Mouse (Mus musculus) intestine, embryonic 16.5 days (tissue): ENCODE measurements around the gene Samd13. TPM values are rescaled to one million over a fixed set of nuclear protein-coding genes. Genes with fewer than 3 reads are reported as not detected.

Experiments
- ATAC-seq: fragments of 200-750 bp; cut with Nextera tagmentation; 2 replicates; pipeline ENCODE4 v1.8.0; 2017; ENCODE audit warnings: moderate TSS enrichment, moderate library complexity
- H3K27ac ChIP-seq: fragments of 300-500 bp; sonication (generic); 2 replicates; pipeline ENCODE4 v1.5.1; 2014; ENCODE audit warnings: mild to moderate bottlenecking, low read length
- H3K27me3 ChIP-seq: fragments of 300-500 bp; sonication (generic); replicated peaks from 2 replicates; pipeline ENCODE4 v1.6.1; 2014; ENCODE audit warnings: low read length, control low read depth, mixed read lengths; ENCODE audit not compliant: control insufficient read depth, insufficient read depth
- H3K36me3 ChIP-seq: fragments of 300-500 bp; sonication (generic); 2 replicates; pipeline ENCODE4 v1.6.1; 2014; ENCODE audit warnings: low read length, control low read depth; ENCODE audit not compliant: control insufficient read depth, insufficient read depth
- H3K4me1 ChIP-seq: fragments of 300-500 bp; sonication (generic); 2 replicates; pipeline ENCODE4 v1.6.1; 2014; ENCODE audit warnings: low read length, control low read depth, mixed read lengths; ENCODE audit not compliant: control insufficient read depth, insufficient read depth
- H3K4me2 ChIP-seq: fragments of 300-500 bp; sonication (generic); 2 replicates; pipeline ENCODE4 v1.6.1; 2014; ENCODE audit warnings: low read depth, low read length, control low read depth
- H3K4me3 ChIP-seq: fragments of 300-500 bp; sonication (generic); 2 replicates; pipeline ENCODE4 v1.5.1; 2014; ENCODE audit warnings: mild to moderate bottlenecking, low read length
- H3K9ac ChIP-seq: fragments of 300-500 bp; sonication (generic); 2 replicates; pipeline ENCODE4 v1.6.1; 2014; ENCODE audit warnings: low read depth, low read length
- H3K9me3 ChIP-seq: fragments of 300-500 bp; sonication (generic); 2 replicates; pipeline ENCODE4 v1.6.1; 2016; ENCODE audit warnings: low read length, control low read depth; ENCODE audit not compliant: control insufficient read depth
- WGBS: fragments of 180-500 bp; shearing (Covaris S2); extraction: QIAGEN DNeasy Blood & Tissue Kit; methylation state at CpG from one replicate; pipeline ENCODE4 v1.1.7; 2014; 5-methylcytosine and 5-hydroxymethylcytosine counted together
- polyA plus RNA-seq: library from polyadenylated mRNA; unstranded; fragments of >200 nt; fragmentation: Nextera tagmentation; extraction: Ambion mirVana; gene quantifications from 2 replicates; pipeline ENCODE4 v1.2.1, GENCODE M21; 2015

Samd13 gene
- polyA plus RNA-seq, 1 experiment from 2014 or later = 0.66 TPM

DNA sequence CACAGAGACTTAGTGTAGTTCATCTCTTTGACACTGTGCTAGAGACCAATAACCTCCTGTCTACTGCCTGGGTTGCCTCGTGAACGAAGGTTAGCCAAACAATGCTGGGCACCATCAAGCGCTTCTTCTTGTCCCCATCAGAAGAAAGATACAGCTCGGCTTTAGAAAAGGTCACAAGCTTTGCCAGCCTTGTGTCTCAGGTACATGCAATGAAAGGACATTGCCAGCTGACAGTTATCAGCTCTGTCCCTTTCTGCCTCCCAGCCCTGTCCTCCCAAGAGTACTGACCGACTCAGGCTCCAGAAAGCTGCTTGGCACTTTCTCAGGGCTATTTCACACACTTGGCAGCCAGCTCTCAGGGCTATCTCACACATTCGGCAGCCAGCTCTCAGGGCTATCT, 90.0 kb downstream of the Samd13 start:
- Histone ChIP-seq H3K9me3 (no peaks in the 10 kb centered on the region), H3K27me3 (no peaks in the 10 kb centered on the region), H3K27ac (no peak overlapping the region), H3K36me3 (no peaks in the 10 kb centered on the region), H3K9ac (no peak overlapping the region), H3K4me2 (no peak overlapping the region), H3K4me3 (no peak overlapping the region), H3K4me1 (no peaks in the 10 kb centered on the region)
- no peak for ATAC-seq
- 80% methylated on average over 6 of the region's 6 CpGs for WGBS

Other genes starting within 250 kb of the Samd13 start
- 11.0 and 11.6 TPM in 2 replicates for gene Ctbs, start 235.8 kb downstream of the Samd13 start, polyA plus RNA-seq
- gene Spata1, start 185.8 kb downstream of the Samd13 start, polyA plus RNA-seq = 2.0 and 2.3 TPM in 2 replicates
- 976 and 1,024 TPM in 2 replicates for gene Gng5, start 185.8 kb downstream of the Samd13 start, polyA plus RNA-seq
- gene Rpf1, start 164.2 kb downstream of the Samd13 start, polyA plus RNA-seq = 42.1 and 45.5 TPM in 2 replicates
- gene Uox, start 115.2 kb downstream of the Samd13 start, polyA plus RNA-seq = 0.64 and 1.8 TPM in 2 replicates
- gene Dnase2b, start 70.0 kb downstream of the Samd13 start, polyA plus RNA-seq = 0.05 TPM in 1 of 2 replicates, not detected in the other
- gene 4930503B20Rik, start 34.3 kb downstream of the Samd13 start, polyA plus RNA-seq = not detected in 2 replicates
- 34.4 and 38.3 TPM in 2 replicates for gene Prkacb, start 127.4 kb upstream of the Samd13 start, polyA plus RNA-seq
- 1.6 and 1.9 TPM in 2 replicates for gene Ttll7, start 166.8 kb upstream of the Samd13 start, polyA plus RNA-seq